Mouse (Mus musculus) spleen, adult 2 months (tissue): ENCODE data around the gene Tuba8.

Experiments
- CTCF ChIP-seq: fragments of 200-500 bp; IDR thresholded peaks from 2 replicates; pipeline ENCODE4 v1.5.1; 2011; ENCODE audit warnings: mild to moderate bottlenecking, inconsistent platforms; ENCODE audit not compliant: insufficient read depth, insufficient read length, insufficient replicate concordance; ENCODE audit errors: extremely low read depth
- POLR2A ChIP-seq: fragments of 200-500 bp; IDR thresholded peaks from 2 replicates; pipeline ENCODE4 v1.6.1; 2011; ENCODE audit warnings: low read depth, low read length, inconsistent platforms

DNA sequence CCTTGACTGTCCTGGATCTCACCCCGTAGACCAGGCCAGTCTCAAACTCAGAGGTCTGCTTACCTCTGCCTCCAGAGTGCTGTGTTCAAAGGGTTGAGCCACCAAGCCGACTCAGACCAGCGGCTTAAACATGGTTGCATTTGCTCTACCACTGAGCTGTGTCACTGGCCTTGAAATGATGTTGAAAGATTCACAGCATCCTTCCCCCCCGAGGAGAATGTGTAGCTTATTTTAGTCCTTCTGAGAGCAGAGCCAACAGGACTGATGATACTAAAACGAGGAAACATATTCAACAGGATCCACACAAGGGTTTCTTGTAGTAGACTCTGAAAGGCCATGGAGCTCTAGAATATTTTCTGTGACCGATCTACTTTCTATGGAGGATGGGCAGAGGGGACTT is 5.4 kb downstream of the Tuba8 start:
- TF ChIP-seq CTCF: no peak
- TF ChIP-seq POLR2A: no peak
